Mouse (Mus musculus): ENCODE results near the gene Tbc1d9. TPM values are rescaled to one million over a fixed set of nuclear protein-coding genes. Genes with fewer than 3 reads are reported as not detected.

Tbc1d9 gene
- polyA plus RNA-seq, 1 experiment from 2014 or later: 1.4 TPM

DNA sequence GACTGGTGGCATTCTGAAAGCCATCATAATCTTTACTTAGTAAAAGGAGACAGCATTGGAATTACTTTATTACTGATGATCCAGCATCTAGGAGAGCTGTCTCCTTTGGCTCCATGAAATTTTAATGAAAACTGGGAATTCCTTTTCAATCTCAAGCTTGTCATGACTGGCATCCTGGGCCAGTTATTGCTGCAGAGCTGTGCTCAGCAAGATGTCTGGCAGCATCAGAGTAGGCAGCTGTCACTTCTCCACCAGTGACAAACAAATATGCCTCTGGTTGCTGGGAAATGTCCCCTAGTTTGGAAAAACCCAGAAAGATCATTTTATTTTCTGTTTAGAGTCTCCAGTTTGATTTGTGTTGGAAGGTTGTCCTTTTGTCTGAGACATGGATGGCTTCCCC is 74.2 kb downstream of the Tbc1d9 start:
- no peak for ATAC-seq (ENCODE audit: low read depth)
- H3K4me1 ChIP-seq (replicated peaks; ENCODE audit: control insufficient read depth, insufficient read depth, low read length): no peaks in the 10 kb centered on the region
- no peak overlapping the region for H3K4me2 ChIP-seq (ENCODE audit: low read depth, low read length)
- no peak overlapping the region for H3K27ac ChIP-seq (ENCODE audit: low read length)
- no peaks in the 10 kb centered on the region for H3K9me3 ChIP-seq (ENCODE audit: control insufficient read depth, low read length)
- H3K36me3 ChIP-seq (ENCODE audit: control insufficient read depth, insufficient read depth, low read length): no peaks in the 10 kb centered on the region
- no peak overlapping the region for H3K9ac ChIP-seq (ENCODE audit: low read length)
- no peak overlapping the region for H3K4me3 ChIP-seq (ENCODE audit: low read length)
- H3K27me3 ChIP-seq (ENCODE audit: control insufficient read depth, insufficient read depth, low read depth, low read length): no peaks in the 10 kb centered on the region

DNA sequence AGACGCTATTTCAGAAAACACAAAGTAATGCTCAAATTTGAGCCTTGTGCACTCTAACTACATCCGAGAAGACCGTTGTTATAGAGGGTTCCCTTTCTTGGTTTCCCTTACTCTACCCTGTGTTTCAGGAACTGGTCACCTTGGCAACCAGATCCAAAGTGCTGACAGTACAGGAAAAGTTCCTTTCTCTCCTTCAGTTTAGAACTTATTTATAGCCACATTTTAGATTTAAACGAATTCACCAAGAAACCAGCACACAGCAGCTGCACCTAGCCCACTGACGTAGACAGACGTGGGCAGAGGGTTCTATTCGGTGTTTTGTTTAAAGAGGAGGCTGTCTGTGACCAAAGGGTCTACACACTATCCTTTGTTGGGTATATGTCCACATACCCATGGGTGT is 79.0 kb downstream of the Tbc1d9 start:
- 85% methylated on average over 7 of the region's 7 CpGs for WGBS
- H3K4me1 ChIP-seq (replicated peaks; ENCODE audit: control insufficient read depth, insufficient read depth, low read length): no peaks in the 10 kb centered on the region
- no peak overlapping the region for H3K4me3 ChIP-seq (ENCODE audit: low read length)
- no peak overlapping the region for H3K9ac ChIP-seq (ENCODE audit: low read length)
- H3K36me3 ChIP-seq (ENCODE audit: control insufficient read depth, insufficient read depth, low read length): no peaks in the 10 kb centered on the region
- no peaks in the 10 kb centered on the region for H3K9me3 ChIP-seq (ENCODE audit: control insufficient read depth, low read length)
- H3K4me2 ChIP-seq (ENCODE audit: low read depth, low read length): no peak overlapping the region
- H3K27me3 ChIP-seq (ENCODE audit: control insufficient read depth, insufficient read depth, low read depth, low read length): no peaks in the 10 kb centered on the region
- no peak overlapping the region for H3K27ac ChIP-seq (ENCODE audit: low read length)
- no peak for ATAC-seq (ENCODE audit: low read depth)

DNA sequence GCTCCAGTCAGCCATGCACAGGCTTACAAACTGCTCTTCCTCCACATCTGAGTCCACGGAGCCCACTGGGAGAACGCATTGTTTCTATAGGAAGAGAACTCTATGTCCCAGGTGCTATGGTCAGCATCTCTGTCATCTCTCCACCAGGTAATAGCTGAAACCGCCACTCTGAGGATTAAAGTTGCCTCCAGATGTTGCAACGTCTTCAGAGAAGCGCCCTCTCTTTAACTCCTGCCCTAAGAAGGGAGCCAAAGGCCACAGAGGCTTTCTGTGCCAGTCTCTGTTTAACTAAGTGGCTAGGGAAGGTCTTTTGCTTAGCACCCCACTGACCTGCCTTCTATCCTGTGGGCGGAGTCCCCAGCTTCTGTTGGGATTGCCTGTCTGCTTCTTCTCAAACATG is 85.7 kb downstream of the Tbc1d9 start:
- ATAC-seq (ENCODE audit: low read depth): no peak
- H3K27me3 ChIP-seq (ENCODE audit: control insufficient read depth, insufficient read depth, low read depth, low read length): no peaks in the 10 kb centered on the region
- H3K4me2 ChIP-seq (ENCODE audit: low read depth, low read length): no peak overlapping the region
- H3K27ac ChIP-seq (ENCODE audit: low read length): no peak overlapping the region
- no peaks in the 10 kb centered on the region for H3K36me3 ChIP-seq (ENCODE audit: control insufficient read depth, insufficient read depth, low read length)
- no peak overlapping the region for H3K4me3 ChIP-seq (ENCODE audit: low read length)
- H3K9me3 ChIP-seq (ENCODE audit: control insufficient read depth, low read length): no peaks in the 10 kb centered on the region
- 77% methylated on average over 6 of the region's 6 CpGs for WGBS
- no peak overlapping the region for H3K9ac ChIP-seq (ENCODE audit: low read length)
- H3K4me1 ChIP-seq (replicated peaks; ENCODE audit: control insufficient read depth, insufficient read depth, low read length): no peaks in the 10 kb centered on the region

DNA sequence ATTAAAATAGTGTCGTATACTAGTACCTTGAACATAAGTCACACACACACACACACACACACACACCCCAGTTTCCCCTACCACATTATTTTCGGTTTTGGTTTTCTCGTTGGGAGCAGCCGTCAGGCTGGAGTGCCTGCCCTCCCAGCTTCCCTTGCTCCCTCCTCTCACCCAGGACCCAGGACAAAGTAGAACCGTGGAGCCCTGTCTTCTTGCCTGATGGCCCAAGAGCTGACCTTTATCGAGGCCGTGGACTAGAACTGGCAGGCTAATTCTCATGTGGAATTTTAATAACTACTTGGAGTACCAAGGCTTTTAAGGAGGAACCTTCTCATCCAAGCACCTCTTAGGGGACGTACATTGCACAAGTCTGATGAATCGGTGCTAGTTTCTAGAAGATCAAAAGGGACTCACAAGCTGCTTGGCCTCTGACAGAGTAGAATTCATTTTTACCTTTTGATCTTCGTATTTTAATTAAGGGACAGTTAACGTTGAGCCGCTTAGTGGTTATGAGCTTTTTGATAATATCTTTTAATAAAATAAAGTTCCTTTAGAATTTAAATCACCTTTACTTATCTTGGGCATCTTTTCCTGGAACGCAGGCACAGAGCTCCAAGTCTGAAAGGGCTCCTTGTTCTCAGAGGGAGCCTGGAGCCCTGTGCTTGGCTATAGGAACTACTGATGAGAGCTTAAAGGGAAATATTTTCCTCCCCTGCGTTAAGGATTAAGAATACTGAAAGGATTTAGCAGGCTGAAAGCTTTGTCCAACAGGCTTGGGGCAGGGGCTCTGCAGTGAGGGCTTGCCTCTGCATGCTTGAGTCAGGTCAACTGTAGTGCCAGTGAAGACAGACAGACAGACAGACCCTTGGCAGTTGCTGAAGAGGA is 86.5 kb downstream of the Tbc1d9 start:
- Histone ChIP-seq H3K4me2 (ENCODE audit: low read depth, low read length) (no peak overlapping the region), H3K27me3 (ENCODE audit: control insufficient read depth, insufficient read depth, low read depth, low read length) (no peaks in the 10 kb centered on the region), H3K9ac (ENCODE audit: low read length) (no peak overlapping the region), H3K4me3 (ENCODE audit: low read length) (no peak overlapping the region), H3K36me3 (ENCODE audit: control insufficient read depth, insufficient read depth, low read length) (no peaks in the 10 kb centered on the region), H3K4me1 (replicated peaks; ENCODE audit: control insufficient read depth, insufficient read depth, low read length) (no peaks in the 10 kb centered on the region), H3K9me3 (ENCODE audit: control insufficient read depth, low read length) (no peaks in the 10 kb centered on the region), H3K27ac (ENCODE audit: low read length) (peak overlapping the region; percentile 60)
- 56% methylated on average over 14 of the region's 14 CpGs for WGBS
- peak; percentile 12; the same call in 1 of the 2 replicates for ATAC-seq (ENCODE audit: low read depth)

DNA sequence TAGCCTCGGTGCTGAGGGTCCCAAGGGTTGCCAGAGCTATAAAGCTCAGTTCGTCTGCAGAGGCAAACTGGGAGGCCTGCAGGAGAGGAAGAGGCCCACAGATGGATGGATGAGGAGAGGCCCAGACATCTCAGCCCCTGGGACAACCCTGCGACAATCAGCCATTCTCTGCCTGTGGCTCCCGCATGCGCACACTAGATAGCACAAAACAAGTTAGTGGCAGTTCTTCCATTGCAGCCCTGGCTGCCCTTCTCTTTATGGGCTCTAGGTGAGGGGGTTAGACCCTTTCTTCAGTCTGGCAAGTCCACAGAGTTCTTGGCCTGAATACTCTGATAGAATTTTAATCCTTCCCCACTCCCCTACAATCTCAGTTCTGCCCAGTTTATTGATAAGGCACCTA is 87.6 kb downstream of the Tbc1d9 start:
- ATAC-seq (ENCODE audit: low read depth): no peak
- WGBS: 67% methylated on average over 5 of the region's 5 CpGs
- Histone ChIP-seq H3K4me2 (ENCODE audit: low read depth, low read length) (no peak overlapping the region), H3K27ac (ENCODE audit: low read length) (no peak overlapping the region; the same call in 1 of the 2 replicates), H3K36me3 (ENCODE audit: control insufficient read depth, insufficient read depth, low read length) (no peaks in the 10 kb centered on the region), H3K4me1 (replicated peaks; ENCODE audit: control insufficient read depth, insufficient read depth, low read length) (no peaks in the 10 kb centered on the region), H3K27me3 (ENCODE audit: control insufficient read depth, insufficient read depth, low read depth, low read length) (no peaks in the 10 kb centered on the region), H3K9ac (ENCODE audit: low read length) (no peak overlapping the region), H3K4me3 (ENCODE audit: low read length) (no peak overlapping the region), H3K9me3 (ENCODE audit: control insufficient read depth, low read length) (no peaks in the 10 kb centered on the region)

DNA sequence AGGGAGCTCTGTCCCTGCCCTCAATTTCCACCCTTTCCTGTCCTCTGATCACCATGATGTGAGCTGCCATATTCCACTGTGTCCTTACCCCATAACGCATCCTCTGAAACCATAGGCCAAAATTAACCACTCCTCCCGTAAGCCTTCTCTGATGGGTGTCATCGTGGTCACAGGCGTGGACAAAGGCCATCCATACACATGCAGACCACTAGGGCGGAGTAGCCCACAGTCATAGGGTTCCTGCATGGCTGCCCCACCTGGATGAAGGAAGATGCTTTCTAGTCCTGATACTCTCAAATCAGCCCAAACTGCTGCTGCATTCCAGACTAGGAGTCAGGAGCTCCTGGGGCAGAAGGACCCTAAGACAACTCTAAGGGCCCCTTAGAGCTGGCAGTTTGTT is 92.5 kb downstream of the Tbc1d9 start:
- Histone ChIP-seq H3K4me2 (ENCODE audit: low read depth, low read length) (no peak overlapping the region), H3K9ac (ENCODE audit: low read length) (no peak overlapping the region), H3K36me3 (ENCODE audit: control insufficient read depth, insufficient read depth, low read length) (no peaks in the 10 kb centered on the region), H3K4me3 (ENCODE audit: low read length) (no peak overlapping the region), H3K27me3 (ENCODE audit: control insufficient read depth, insufficient read depth, low read depth, low read length) (no peaks in the 10 kb centered on the region), H3K9me3 (ENCODE audit: control insufficient read depth, low read length) (no peaks in the 10 kb centered on the region), H3K27ac (ENCODE audit: low read length) (no peak overlapping the region), H3K4me1 (replicated peaks; ENCODE audit: control insufficient read depth, insufficient read depth, low read length) (no peaks in the 10 kb centered on the region)
- ATAC-seq (ENCODE audit: low read depth): no peak
- WGBS: 88% methylated on average over 5 of the region's 5 CpGs

DNA sequence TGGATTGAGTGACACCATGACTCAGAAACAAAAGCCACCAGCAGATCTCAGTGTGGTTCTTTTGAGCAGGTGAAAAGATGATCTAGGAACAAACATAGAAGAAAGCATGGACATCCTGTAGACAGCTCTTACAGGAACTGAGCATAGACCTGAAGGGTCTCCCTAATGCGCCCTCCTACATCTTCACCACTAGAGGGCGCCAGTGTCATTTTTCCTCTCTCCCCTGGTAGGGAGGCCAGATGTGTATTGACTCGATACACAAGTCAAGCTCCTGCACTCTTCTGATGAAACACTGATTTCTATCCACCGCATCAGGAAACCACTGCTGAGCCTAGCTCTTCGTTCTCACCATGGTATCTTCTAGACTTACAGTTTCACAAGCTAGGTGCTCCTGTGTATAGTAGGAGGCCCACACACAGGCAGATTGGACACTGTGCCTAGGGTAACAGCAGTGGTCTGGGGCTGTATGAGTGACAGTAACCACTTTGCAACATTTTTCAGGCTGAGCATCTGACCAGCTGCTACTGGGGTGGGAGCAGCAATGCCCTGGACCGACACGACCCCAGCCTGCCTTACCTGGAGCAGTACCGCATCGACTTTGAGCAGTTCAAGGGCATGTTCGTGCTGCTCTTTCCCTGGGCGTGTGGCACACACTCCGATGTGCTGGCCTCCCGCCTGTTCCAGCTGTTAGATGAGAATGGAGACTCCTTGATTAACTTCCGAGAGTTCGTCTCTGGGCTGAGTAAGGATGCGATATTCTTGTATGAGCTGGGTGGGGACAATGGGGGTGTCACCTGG is 95.5 kb downstream of the Tbc1d9 start:
- Histone ChIP-seq H3K9ac (ENCODE audit: low read length) (no peak overlapping the region), H3K27ac (ENCODE audit: low read length) (no peak overlapping the region), H3K9me3 (ENCODE audit: control insufficient read depth, low read length) (no peaks in the 10 kb centered on the region), H3K27me3 (ENCODE audit: control insufficient read depth, insufficient read depth, low read depth, low read length) (no peaks in the 10 kb centered on the region), H3K4me1 (replicated peaks; ENCODE audit: control insufficient read depth, insufficient read depth, low read length) (no peaks in the 10 kb centered on the region), H3K36me3 (ENCODE audit: control insufficient read depth, insufficient read depth, low read length) (no peaks in the 10 kb centered on the region), H3K4me3 (ENCODE audit: low read length) (no peak overlapping the region), H3K4me2 (ENCODE audit: low read depth, low read length) (no peak overlapping the region)
- ATAC-seq (ENCODE audit: low read depth): peak; percentile 66
- 71% methylated on average over 16 of the region's 16 CpGs for WGBS

DNA sequence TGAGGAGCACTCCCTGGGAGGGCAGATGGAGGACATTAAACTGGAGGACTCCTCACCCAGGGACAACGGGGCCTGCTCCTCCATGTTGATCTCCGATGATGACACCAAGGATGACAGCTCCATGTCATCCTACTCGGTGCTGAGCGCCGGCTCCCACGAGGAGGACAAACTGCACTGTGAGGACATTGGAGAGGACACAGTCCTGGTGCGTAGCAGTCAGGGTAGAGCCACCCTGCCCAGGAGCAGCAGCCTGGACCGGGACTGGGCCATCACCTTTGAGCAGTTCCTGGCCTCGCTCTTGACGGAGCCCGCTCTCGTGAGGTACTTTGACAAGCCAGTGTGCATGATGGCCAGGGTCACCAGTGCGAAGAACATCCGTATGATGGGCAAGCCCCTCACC is 106.0 kb downstream of the Tbc1d9 start:
- Histone ChIP-seq H3K36me3 (ENCODE audit: control insufficient read depth, insufficient read depth, low read length) (peaks cover 1% of the 10 kb centered on the region; the same call in 1 of the 2 replicates), H3K4me2 (ENCODE audit: low read depth, low read length) (no peak overlapping the region), H3K4me1 (replicated peaks; ENCODE audit: control insufficient read depth, insufficient read depth, low read length) (no peaks in the 10 kb centered on the region), H3K9ac (ENCODE audit: low read length) (no peak overlapping the region), H3K27me3 (ENCODE audit: control insufficient read depth, insufficient read depth, low read depth, low read length) (no peaks in the 10 kb centered on the region), H3K27ac (ENCODE audit: low read length) (no peak overlapping the region), H3K9me3 (ENCODE audit: control insufficient read depth, low read length) (no peaks in the 10 kb centered on the region), H3K4me3 (ENCODE audit: low read length) (no peak overlapping the region)
- 91% methylated on average over 14 of the region's 14 CpGs for WGBS
- ATAC-seq (ENCODE audit: low read depth): no peak

DNA sequence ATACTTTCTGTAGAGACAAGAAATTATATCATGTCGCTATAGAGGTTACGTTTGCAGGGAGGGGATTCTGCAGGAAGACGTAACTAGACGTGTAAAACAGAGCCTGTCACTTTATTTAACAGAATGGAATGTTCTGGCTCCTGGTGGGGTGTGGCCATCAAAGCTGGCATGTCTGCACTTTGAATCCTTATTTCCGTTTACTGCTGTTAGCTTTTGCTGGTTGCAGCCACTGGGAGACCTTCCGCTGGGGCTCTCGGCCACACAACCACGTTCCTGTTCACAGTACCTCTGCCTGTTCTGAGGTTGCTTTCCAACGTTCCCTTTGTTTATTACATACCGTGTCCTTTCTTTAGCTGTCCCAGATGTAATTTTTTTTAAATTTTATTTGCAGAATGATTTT is 107.3 kb downstream of the Tbc1d9 start:
- Histone ChIP-seq H3K27me3 (ENCODE audit: control insufficient read depth, insufficient read depth, low read depth, low read length) (no peaks in the 10 kb centered on the region), H3K9me3 (ENCODE audit: control insufficient read depth, low read length) (no peaks in the 10 kb centered on the region), H3K4me3 (ENCODE audit: low read length) (no peak overlapping the region), H3K9ac (ENCODE audit: low read length) (no peak overlapping the region), H3K27ac (ENCODE audit: low read length) (no peak overlapping the region), H3K4me2 (ENCODE audit: low read depth, low read length) (no peak overlapping the region), H3K4me1 (replicated peaks; ENCODE audit: control insufficient read depth, insufficient read depth, low read length) (no peaks in the 10 kb centered on the region), H3K36me3 (ENCODE audit: control insufficient read depth, insufficient read depth, low read length) (no peaks in the 10 kb centered on the region)
- WGBS: 56% methylated on average over 10 of the region's 10 CpGs
- ATAC-seq (ENCODE audit: low read depth): no peak

Data from lung, embryonic 16.5 days (tissue).